Comparison of ENCODE assay signal across 8 mouse cellular contexts in genomic region chr10:115316313-115316712, GRCm38 (mm10). TPM values are rescaled to one million over a fixed set of nuclear protein-coding genes. Genes with fewer than 3 reads are reported as not detected.
DNase-seq lines count a peak whose midpoint lies in the region; ATAC-seq and TF ChIP-seq lines count a peak whose summit lies in the region.

No protein-coding gene starts in this region.

- peaks cover 26% of the 10 kb centered on the region for H3K4me1 ChIP-seq in lung, embryonic 16.5 days (replicated peaks; ENCODE audit: control insufficient read depth, insufficient read depth, low read length)
- peaks cover 4% of the 10 kb centered on the region for H3K4me1 ChIP-seq in cortical plate, adult 2 months (ENCODE audit: control insufficient read depth, insufficient read depth, low read length)
- H3K4me1 ChIP-seq in intestine, embryonic 15.5 days (replicated peaks), result peaks cover 14% of the 10 kb centered on the region
- H3K4me1 ChIP-seq in neural tube, embryonic 15.5 days, result peaks cover 35% of the 10 kb centered on the region

- WGBS in lung, embryonic 16.5 days, result 56% methylated on average over 11 of the region's 11 CpGs
- WGBS in intestine, embryonic 15.5 days, result 65% methylated on average over 11 of the region's 11 CpGs
- WGBS in neural tube, embryonic 15.5 days, result 55% methylated on average over 11 of the region's 11 CpGs

- peak overlapping the region; percentile 92 for H3K27ac ChIP-seq in lung, embryonic 16.5 days (ENCODE audit: low read length)
- H3K27ac ChIP-seq in cortical plate, adult 2 months (ENCODE audit: insufficient read depth, low read length), result peak overlapping the region; percentile 76; the same call in 1 of the 2 replicates
- H3K27ac ChIP-seq in intestine, embryonic 15.5 days, result no peak overlapping the region
- peak overlapping the region; percentile 97; the same call in 1 of the 2 replicates for H3K27ac ChIP-seq in neural tube, embryonic 15.5 days (replicated peaks)

- DNase-seq in lung, postnatal 36 days, result no peak
- no peak for DNase-seq in left cerebral cortex, adult 11 months (ENCODE audit: low spot score)
- no peak for DNase-seq in urinary bladder, postnatal 4 days (ENCODE audit: low spot score in 2 of 2)

- no peak for ATAC-seq in lung, embryonic 16.5 days (ENCODE audit: low read depth)
- ATAC-seq in intestine, embryonic 15.5 days, result no peak
- no peak for ATAC-seq in neural tube, embryonic 15.5 days (ENCODE audit: low FRiP score)
- no peak for ATAC-seq in megakaryocyte-erythroid progenitor cell, adult 5-6 weeks (replicated peaks; ENCODE audit: low FRiP score, low TSS enrichment, poor library complexity, severe bottlenecking)

- TF ChIP-seq POLR2A in cortical plate, adult 2 months (IDR thresholded peaks at IDR 0.05; ENCODE audit: extremely low read depth, insufficient read depth, low read length), result no peak; the same call in 1 of the 2 replicates

- peak overlapping the region; percentile 78 for H3K4me3 ChIP-seq in lung, embryonic 16.5 days (ENCODE audit: low read length)
- H3K4me3 ChIP-seq in cortical plate, adult 2 months (ENCODE audit: insufficient read depth, low read length), result peak overlapping the region; percentile 51; the same call in 1 of the 2 replicates
- H3K4me3 ChIP-seq in intestine, embryonic 15.5 days (replicated peaks), result no peak overlapping the region
- H3K4me3 ChIP-seq in neural tube, embryonic 15.5 days (replicated peaks), result peak overlapping the region; percentile 93

- H3K9ac ChIP-seq in lung, embryonic 16.5 days (ENCODE audit: low read length), result peak overlapping the region; percentile 90
- H3K9ac ChIP-seq in intestine, embryonic 15.5 days, result no peak overlapping the region
- peak overlapping the region; percentile 93 for H3K9ac ChIP-seq in neural tube, embryonic 15.5 days (replicated peaks)

- no peaks in the 10 kb centered on the region for H3K9me3 ChIP-seq in lung, embryonic 16.5 days (ENCODE audit: control insufficient read depth, low read length)
- no peaks in the 10 kb centered on the region for H3K9me3 ChIP-seq in intestine, embryonic 15.5 days
- H3K9me3 ChIP-seq in neural tube, embryonic 15.5 days (replicated peaks), result no peaks in the 10 kb centered on the region

- no peaks in the 10 kb centered on the region for H3K27me3 ChIP-seq in lung, embryonic 16.5 days (ENCODE audit: control insufficient read depth, insufficient read depth, low read depth, low read length)
- no peaks in the 10 kb centered on the region for H3K27me3 ChIP-seq in intestine, embryonic 15.5 days (replicated peaks)
- no peaks in the 10 kb centered on the region for H3K27me3 ChIP-seq in neural tube, embryonic 15.5 days (replicated peaks)

- TF ChIP-seq CTCF in cortical plate, adult 2 months (IDR thresholded peaks at IDR 0.05; ENCODE audit: extremely low read depth, insufficient read depth, low read length), result no peak

- peak overlapping the region; percentile 85 for H3K4me2 ChIP-seq in lung, embryonic 16.5 days (ENCODE audit: low read depth, low read length)
- peak overlapping the region; percentile 71 for H3K4me2 ChIP-seq in intestine, embryonic 15.5 days (replicated peaks)
- peak overlapping the region; percentile 72 for H3K4me2 ChIP-seq in neural tube, embryonic 15.5 days

- H3K36me3 ChIP-seq in lung, embryonic 16.5 days (ENCODE audit: control insufficient read depth, insufficient read depth, low read length), result no peaks in the 10 kb centered on the region
- no peaks in the 10 kb centered on the region for H3K36me3 ChIP-seq in intestine, embryonic 15.5 days
- H3K36me3 ChIP-seq in neural tube, embryonic 15.5 days, result no peaks in the 10 kb centered on the region

RNA-seq across cellular contexts. Expression of gene Rab21, which starts 0.9 kb away (rescaled TPM):
- 3.8 and 4.0 TPM in 2 replicates for polyA plus RNA-seq in lung, embryonic 16.5 days (2015; fragmentation: Nextera tagmentation; extraction: Ambion mirVana)
- polyA plus RNA-seq in cortical plate, adult 2 months (2012; rRNA removed), result 40.8 and 41.1 TPM in 2 replicates
- polyA plus RNA-seq in intestine, embryonic 15.5 days (2015; fragmentation: Nextera tagmentation; extraction: Ambion mirVana), result 5.5 and 8.1 TPM in 2 replicates
- 7.0 and 9.6 TPM in 2 replicates for polyA plus RNA-seq in neural tube, embryonic 15.5 days (2015; fragmentation: Nextera tagmentation; extraction: Ambion mirVana)
- 26.5 and 29.9 TPM in 2 replicates for total RNA-seq in megakaryocyte-erythroid progenitor cell, adult 5-6 weeks (2014; fragmentation: Nextera tagmentation)
- total RNA-seq in megakaryocyte-erythroid progenitor cell, adult 5-6 weeks (2017), result 25.1 and 40.5 TPM in 2 replicates

RNA-seq across cellular contexts. Expression of gene Tmem19, which starts 46.0 kb away (rescaled TPM):
- polyA plus RNA-seq in lung, embryonic 16.5 days (2015; fragmentation: Nextera tagmentation; extraction: Ambion mirVana), result 28.9 and 30.7 TPM in 2 replicates
- 31.2 and 33.5 TPM in 2 replicates for polyA plus RNA-seq in cortical plate, adult 2 months (2012; rRNA removed)
- polyA plus RNA-seq in intestine, embryonic 15.5 days (2015; fragmentation: Nextera tagmentation; extraction: Ambion mirVana), result 27.1 and 29.4 TPM in 2 replicates
- 31.6 and 32.0 TPM in 2 replicates for polyA plus RNA-seq in neural tube, embryonic 15.5 days (2015; fragmentation: Nextera tagmentation; extraction: Ambion mirVana)
- total RNA-seq in megakaryocyte-erythroid progenitor cell, adult 5-6 weeks (2014; fragmentation: Nextera tagmentation), result 10.5 and 10.9 TPM in 2 replicates
- 10.1 and 14.7 TPM in 2 replicates for total RNA-seq in megakaryocyte-erythroid progenitor cell, adult 5-6 weeks (2017)
